Mouse (Mus musculus) bone marrow, adult 2 months (tissue): ENCODE data around the gene Smndc1.

Experiments
- CTCF ChIP-seq: fragments of 200-500 bp; IDR thresholded peaks from 2 replicates; pipeline ENCODE4 v1.5.1; 2011; ENCODE audit warnings: low read length, control low read depth; ENCODE audit not compliant: control insufficient read depth, insufficient read depth
- POLR2A ChIP-seq: fragments of 200-500 bp; IDR thresholded peaks from 2 replicates; pipeline ENCODE4 v1.6.1; 2011; ENCODE audit warnings: low read depth, mild to moderate bottlenecking, control low read depth, low read length, borderline replicate concordance; ENCODE audit not compliant: control insufficient read depth

- no peak for TF ChIP-seq CTCF
- TF ChIP-seq POLR2A, result no peak
Measured at GRCm38 (mm10) chr19:53408398-53408797, 18.0 kb upstream of the Smndc1 start.
